Mouse (Mus musculus): ENCODE data around the gene A930018P22Rik. TPM values are rescaled to one million over a fixed set of nuclear protein-coding genes. Genes with fewer than 3 reads are reported as not detected.

A930018P22Rik gene
- polyA plus RNA-seq, 1 experiment from 2014 or later, result not detected

GRCm38 (mm10) chr2:104173431-104173830 lies 50.9 kb downstream of the A930018P22Rik start:
- Histone ChIP-seq H3K27ac (no peak overlapping the region), H3K27me3 (no peaks in the 10 kb centered on the region), H3K36me3 (0 out of 2 replicates have a peak, but pooled peaks cover 3% of the 10 kb centered on the region), H3K9me3 (no peaks in the 10 kb centered on the region), H3K4me2 (no peak overlapping the region), H3K9ac (no peak overlapping the region), H3K4me3 (no peak overlapping the region), H3K4me1 (replicated peaks) (peaks cover 19% of the 10 kb centered on the region)
- 95% methylated on average over 3 of the region's 3 CpGs for WGBS
- no peak for ATAC-seq (ENCODE audit: low FRiP score)

Other genes with a start within 250 kb of the A930018P22Rik start
- gene Lmo2, start 164.8 kb upstream of the A930018P22Rik start, polyA plus RNA-seq (2015; fragmentation: Nextera tagmentation; extraction: Ambion mirVana), result 34.1 and 42.3 TPM in 2 replicates
- gene Fbxo3, start 95.0 kb upstream of the A930018P22Rik start, polyA plus RNA-seq (2015; fragmentation: Nextera tagmentation; extraction: Ambion mirVana), result 64.4 and 64.8 TPM in 2 replicates
- gene 4931422A03Rik, start 94.4 kb upstream of the A930018P22Rik start, polyA plus RNA-seq (2015; fragmentation: Nextera tagmentation; extraction: Ambion mirVana), result 2.1 and 2.6 TPM in 2 replicates
- gene Gm10912, start 56.9 kb upstream of the A930018P22Rik start, polyA plus RNA-seq (2015; fragmentation: Nextera tagmentation; extraction: Ambion mirVana), result not detected in 2 replicates
- gene Gm10799, start 54.2 kb upstream of the A930018P22Rik start, polyA plus RNA-seq (2015; fragmentation: Nextera tagmentation; extraction: Ambion mirVana), result not detected in 2 replicates
- 0.87 and 2.8 TPM in 2 replicates for gene Cd59b, start 52.9 kb upstream of the A930018P22Rik start, polyA plus RNA-seq (2015; fragmentation: Nextera tagmentation; extraction: Ambion mirVana)
- gene Cd59a, start 27.0 kb upstream of the A930018P22Rik start, polyA plus RNA-seq (2015; fragmentation: Nextera tagmentation; extraction: Ambion mirVana), result 17.9 and 18.7 TPM in 2 replicates